Mouse (Mus musculus) MEL (cell line): Measurements from ENCODE around the gene Msrb2. TPM values are rescaled to one million over a fixed set of nuclear protein-coding genes. Genes with fewer than 3 reads are reported as not detected.

Source experiments
- DNase-seq: peaks from one replicate; pipeline ENCODE4 v3.0.0; 2011; ENCODE audit warnings: low read depth, low spot score
- H3K27ac ChIP-seq: 2 replicates; pipeline ENCODE4 v1.5.1; 2012; ENCODE audit warnings: low read depth, mild to moderate bottlenecking, control low read depth, low read length, moderate library complexity; ENCODE audit not compliant: control insufficient read depth
- H3K27me3 ChIP-seq, 2 experiments: fragments of 150-350 bp in 1 of 2; sonication (generic) in 1 of 2; 2 replicates each; pipeline ENCODE4 v1.6.1; 2012; ENCODE audit warnings: low read length in 2 of 2, mild to moderate bottlenecking in 2 of 2, improper control_type of control experiment in 1 of 2, moderate library complexity in 1 of 2; ENCODE audit not compliant: insufficient read depth in 2 of 2, control insufficient read depth in 1 of 2
- H3K36me3 ChIP-seq, 2 experiments: 2 replicates each; pipeline ENCODE4 v1.6.1; 2012 to 2014; ENCODE audit warnings: low read length in 2 of 2, improper control_type of control experiment in 1 of 2, inconsistent platforms in 1 of 2, mild to moderate bottlenecking in 1 of 2; ENCODE audit not compliant: insufficient read depth in 2 of 2, control insufficient read depth in 1 of 2
- H3K4me1 ChIP-seq, 2 experiments: fragments of 150-350 bp in 1 of 2; sonication (generic) in 1 of 2; 2 replicates each; pipeline ENCODE4 v1.6.1; 2012; ENCODE audit warnings: low read length in 2 of 2, improper control_type of control experiment in 1 of 2, mild to moderate bottlenecking in 1 of 2; ENCODE audit not compliant: insufficient read depth in 2 of 2, control insufficient read depth in 1 of 2
- H3K4me3 ChIP-seq, 2 experiments: fragments of 150-350 bp in 1 of 2; sonication (generic) in 1 of 2; 2 replicates each; pipeline ENCODE4 v1.5.1; 2012; ENCODE audit warnings: low read depth in 2 of 2, low read length in 2 of 2, mild to moderate bottlenecking in 2 of 2, moderate library complexity in 2 of 2, control low read depth in 1 of 2, improper control_type of control experiment in 1 of 2; ENCODE audit not compliant: control insufficient read depth in 1 of 2, insufficient read depth in 1 of 2
- H3K79me2 ChIP-seq: 2 replicates; pipeline ENCODE4 v1.6.1; 2012; ENCODE audit warnings: mild to moderate bottlenecking, low read length, moderate library complexity; ENCODE audit not compliant: control insufficient read depth, poor library complexity, insufficient read depth
- H3K9ac ChIP-seq: 2 replicates; pipeline ENCODE4 v1.6.1; 2012; ENCODE audit warnings: low read depth, mild to moderate bottlenecking, control low read depth, low read length, moderate library complexity; ENCODE audit not compliant: control insufficient read depth, poor library complexity, severe bottlenecking
- H3K9me3 ChIP-seq: fragments of 150-350 bp; sonication (generic); replicated peaks from 2 replicates; pipeline ENCODE4 v1.6.1; 2012; ENCODE audit warnings: mild to moderate bottlenecking, low read length, improper control_type of control experiment, moderate library complexity; ENCODE audit not compliant: insufficient read depth
- BHLHE40 ChIP-seq: IDR thresholded peaks from 2 replicates; pipeline ENCODE4 v1.6.1; 2012; ENCODE audit warnings: low read depth, mild to moderate bottlenecking, inconsistent platforms, low read length, improper control_type of control experiment, borderline replicate concordance
- GABPA ChIP-seq: IDR thresholded peaks from 2 replicates; pipeline ENCODE4 v1.6.1; 2012; ENCODE audit warnings: low read depth, mild to moderate bottlenecking, inconsistent platforms, low read length, improper control_type of control experiment, moderate library complexity
- GATA1 ChIP-seq: IDR thresholded peaks from 2 replicates; pipeline ENCODE4 v1.6.1; 2011; ENCODE audit warnings: low read depth, low read length, improper control_type of control experiment
- HCFC1 ChIP-seq: IDR thresholded peaks from 2 replicates; pipeline ENCODE4 v1.6.1; 2012; ENCODE audit warnings: low read depth, mild to moderate bottlenecking, inconsistent platforms, low read length, improper control_type of control experiment, moderate library complexity
- JUND ChIP-seq: IDR thresholded peaks from 2 replicates; pipeline ENCODE4 v1.6.1; 2011; ENCODE audit warnings: low read depth, mild to moderate bottlenecking, improper control_type of control experiment, low read length
- KAT2A ChIP-seq: conservative IDR thresholded peaks from 2 replicates; pipeline ENCODE4 v1.6.1; 2012; ENCODE audit warnings: low read depth, low read length, improper control_type of control experiment, inconsistent platforms
- MAFK ChIP-seq: IDR thresholded peaks from 2 replicates; pipeline ENCODE4 v1.6.1; 2011; ENCODE audit warnings: low read depth, mild to moderate bottlenecking, low read length, improper control_type of control experiment, borderline replicate concordance
- MXI1 ChIP-seq: IDR thresholded peaks from 2 replicates; pipeline ENCODE4 v1.6.1; 2011; ENCODE audit warnings: mild to moderate bottlenecking, low read depth, low read length, improper control_type of control experiment
- MYC ChIP-seq: IDR thresholded peaks from 2 replicates; pipeline ENCODE4 v1.6.1; 2011; ENCODE audit warnings: low read depth, mild to moderate bottlenecking, low read length, improper control_type of control experiment, moderate library complexity
- POLR2A ChIP-seq, 2 experiments: IDR thresholded peaks; 2 replicates each; pipeline ENCODE4 v1.6.1; 2011 to 2012; ENCODE audit warnings: low read length in 2 of 2, mild to moderate bottlenecking in 2 of 2, control low read depth in 1 of 2, improper control_type of control experiment in 1 of 2, low read depth in 1 of 2, moderate library complexity in 1 of 2; ENCODE audit not compliant: control insufficient read depth in 1 of 2, insufficient read depth in 1 of 2, poor library complexity in 1 of 2
- POLR2AphosphoS5 ChIP-seq: IDR thresholded peaks from 2 replicates; pipeline ENCODE4 v1.6.1; 2012; ENCODE audit warnings: low read depth, borderline replicate concordance, mild to moderate bottlenecking, inconsistent platforms, low read length, moderate library complexity, mixed read lengths
- RCOR1 ChIP-seq: IDR thresholded peaks from 2 replicates; pipeline ENCODE4 v1.6.1; 2012; ENCODE audit warnings: low read depth, mild to moderate bottlenecking, inconsistent platforms, low read length, improper control_type of control experiment
- SMC3 ChIP-seq: IDR thresholded peaks from 2 replicates; pipeline ENCODE4 v1.6.1; 2011; ENCODE audit warnings: low read depth, low read length, improper control_type of control experiment
- TAL1 ChIP-seq: IDR thresholded peaks from 2 replicates; pipeline ENCODE4 v1.6.1; 2012; ENCODE audit warnings: mild to moderate bottlenecking, inconsistent platforms, low read length, moderate library complexity, mixed read lengths
- UBTF ChIP-seq: IDR thresholded peaks from 2 replicates; pipeline ENCODE4 v1.6.1; 2012; ENCODE audit warnings: low read depth, mild to moderate bottlenecking, inconsistent platforms, low read length, improper control_type of control experiment, moderate library complexity, borderline replicate concordance; ENCODE audit not compliant: insufficient read depth
- USF1 ChIP-seq: IDR thresholded peaks from 2 replicates; pipeline ENCODE4 v1.6.1; 2014; ENCODE audit warnings: low read depth, mild to moderate bottlenecking, inconsistent platforms, low read length, improper control_type of control experiment, moderate library complexity
- USF2 ChIP-seq, 2 experiments: IDR thresholded peaks; 2 replicates each; pipeline ENCODE4 v1.6.1; 2011 to 2012; ENCODE audit warnings: improper control_type of control experiment in 2 of 2, low read length in 2 of 2, borderline replicate concordance in 1 of 2, inconsistent platforms in 1 of 2, low read depth in 1 of 2, mild to moderate bottlenecking in 1 of 2; ENCODE audit not compliant: insufficient read depth in 1 of 2
- ZKSCAN1 ChIP-seq: IDR thresholded peaks from 2 replicates; pipeline ENCODE4 v1.6.1; 2012; ENCODE audit warnings: low read depth, mild to moderate bottlenecking, inconsistent platforms, low read length, improper control_type of control experiment, moderate library complexity
- ZMIZ1 ChIP-seq: IDR thresholded peaks from 2 replicates; pipeline ENCODE4 v1.6.1; 2012; ENCODE audit warnings: low read depth, mild to moderate bottlenecking, inconsistent platforms, low read length, improper control_type of control experiment, moderate library complexity
- ZNF384 ChIP-seq: IDR thresholded peaks from 2 replicates; pipeline ENCODE4 v1.6.1; 2012; ENCODE audit warnings: low read depth, mild to moderate bottlenecking, inconsistent platforms, low read length, improper control_type of control experiment
- polyA plus RNA-seq, 2 experiments: library from polyadenylated mRNA; stranded (reverse) in 1 of 2; unstranded in 1 of 2; fragments of >175 nt in 1 of 2; fragments of >200 nt in 1 of 2; gene quantifications; 2 replicates each; pipeline versions ENCODE4 v1.2.1 to v1.2.4; 2012; ENCODE audit warnings: low replicate concordance in 2 of 2, low read depth in 1 of 2; ENCODE audit not compliant: insufficient read length in 2 of 2, insufficient read depth in 1 of 2, missing spikeins in 1 of 2
- total RNA-seq: library from RNA; depleted of rRNA; stranded (reverse); fragments of 300-350 nt; gene quantifications from 2 replicates; pipeline ENCODE4 v1.2.3, GENCODE M21; 2012

Gene Msrb2
- total and polyA plus RNA-seq, 3 experiments, result 14.8 to 18.2 TPM; not detected in 1

DNA sequence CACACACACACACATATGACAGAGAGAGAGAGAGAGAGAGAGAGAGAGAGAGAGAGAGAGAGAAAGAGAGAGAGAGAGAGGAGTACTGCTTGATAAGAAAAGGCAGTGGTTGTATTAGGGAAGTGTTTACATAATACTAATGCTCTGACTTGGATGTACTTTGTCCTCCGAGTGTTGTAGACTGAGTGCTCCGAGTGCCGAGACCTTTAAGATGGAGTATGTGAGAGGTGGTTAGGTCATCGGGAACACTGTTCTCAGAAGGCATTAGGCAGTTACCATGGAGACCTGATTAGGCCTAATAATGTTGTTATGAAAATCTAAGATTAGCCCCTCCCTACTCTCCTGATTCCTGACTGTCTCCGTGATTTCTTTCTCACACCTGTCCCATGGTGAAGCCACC, 21.1 kb upstream of the Msrb2 start:
- no peaks in the 10 kb centered on the region for H3K4me1 ChIP-seq
- no peak overlapping the region for H3K4me3 ChIP-seq
- DNase-seq, result no peak
- no peak overlapping the region for H3K27ac ChIP-seq
- no peak overlapping the region for H3K9ac ChIP-seq
- H3K27me3 ChIP-seq, result no peaks in the 10 kb centered on the region
- H3K79me2 ChIP-seq, result no peaks in the 10 kb centered on the region
- H3K36me3 ChIP-seq, result no peaks in the 10 kb centered on the region
- H3K9me3 ChIP-seq, result no peaks in the 10 kb centered on the region
- TF ChIP-seq ZMIZ1 (no peak), UBTF (no peak), GATA1 (no peak), MAFK (no peak), MXI1 (no peak), ZNF384 (no peak), HCFC1 (no peak), POLR2A (IDR thresholded peaks at IDR 0.05; ENCODE audit: control insufficient read depth in 1 of 2, insufficient read depth in 1 of 2, low read depth in 1 of 2, low read length in 2 of 2, poor library complexity in 1 of 2) (no peak), BHLHE40 (no peak), MYC (no peak), TAL1 (no peak), JUND (no peak), KAT2A (no peak), ZKSCAN1 (no peak)

GRCm38 (mm10) chr2:19351615-19352253, 19.5 kb upstream of the Msrb2 start:
- no peaks in the 10 kb centered on the region for H3K9me3 ChIP-seq
- no peak for DNase-seq
- no peak overlapping the region for H3K9ac ChIP-seq
- H3K27me3 ChIP-seq, result no peaks in the 10 kb centered on the region
- TF ChIP-seq GABPA (no peak), UBTF (no peak), MXI1 (no peak), USF2 (IDR thresholded peaks at IDR 0.05; ENCODE audit: borderline replicate concordance in 1 of 2, insufficient read depth in 1 of 2, low read depth in 1 of 2, low read length in 2 of 2) (no peak), POLR2AphosphoS5 (no peak), ZKSCAN1 (no peak), SMC3 (no peak), USF1 (no peak), RCOR1 (no peak), MYC (no peak), ZNF384 (no peak), MAFK (no peak), JUND (no peak)
- no peaks in the 10 kb centered on the region for H3K36me3 ChIP-seq
- no peak overlapping the region for H3K4me3 ChIP-seq
- no peaks in the 10 kb centered on the region for H3K4me1 ChIP-seq
- no peak overlapping the region for H3K27ac ChIP-seq
- H3K79me2 ChIP-seq, result no peaks in the 10 kb centered on the region
